Mouse (Mus musculus) small intestine, adult 2 months (tissue): ENCODE measurements around the gene Tigit.

Experiments used
- CTCF ChIP-seq: fragments of 200-500 bp; IDR thresholded peaks from 2 replicates; pipeline ENCODE4 v1.5.1; 2012; ENCODE audit warnings: low read depth, mild to moderate bottlenecking, control low read depth, inconsistent platforms, low read length, moderate library complexity, mixed read lengths; ENCODE audit not compliant: insufficient replicate concordance, insufficient read length; ENCODE audit errors: extremely low read depth
- POLR2A ChIP-seq: fragments of 200-500 bp; IDR thresholded peaks from 2 replicates; pipeline ENCODE4 v1.6.1; 2012; ENCODE audit warnings: low read depth, mild to moderate bottlenecking, control low read depth, inconsistent platforms, low read length, moderate library complexity

DNA sequence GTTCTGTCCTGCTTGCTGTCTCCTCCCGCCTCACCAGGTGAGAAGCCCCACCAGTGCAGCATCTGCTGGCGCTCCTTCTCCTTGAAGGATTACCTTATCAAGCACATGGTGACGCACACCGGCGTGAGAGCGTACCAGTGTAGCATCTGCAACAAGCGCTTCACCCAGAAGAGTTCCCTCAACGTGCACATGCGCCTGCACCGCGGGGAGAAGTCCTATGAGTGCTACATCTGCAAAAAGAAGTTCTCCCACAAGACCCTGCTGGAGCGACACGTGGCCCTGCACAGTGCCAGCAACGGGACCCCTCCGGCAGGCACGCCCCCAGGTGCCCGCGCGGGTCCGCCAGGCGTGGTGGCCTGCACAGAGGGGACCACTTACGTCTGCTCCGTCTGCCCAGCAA, 45.7 kb downstream of the Tigit start:
- TF ChIP-seq CTCF = no peak
- TF ChIP-seq POLR2A = no peak
